ENCODE assay signal across 10 mouse cellular contexts in genomic region chr5:146691745-146692144, GRCm38 (mm10).
A peak's percentile ranks its signal among the peaks of the same experiment; 100 is the strongest.
DNase-seq lines count a peak whose midpoint lies in the region; ATAC-seq and TF ChIP-seq lines count a peak whose summit lies in the region.
"Had no signal": no experiment of that assay in that cellular context is flagged by ENCODE, and none has a peak within 500 bp of the region (broad histone marks: within the 10 kb centered on the region; RNA-seq: fewer than 3 reads in every experiment).

No protein-coding gene starts in this region.

- H3K27ac ChIP-seq in heart, embryonic 16.5 days (ENCODE audit: low read length) = no peak overlapping the region
- H3K27ac ChIP-seq in liver, adult 2 months (replicated peaks; ENCODE audit: insufficient read depth, low read depth, low read length) = peak overlapping the region; percentile 59
- H3K27ac ChIP-seq: embryonic facial prominence, embryonic 15.5 days had no signal

- no peak overlapping the region for H3K4me3 ChIP-seq in heart, embryonic 16.5 days (ENCODE audit: low read length)
- H3K4me3 ChIP-seq in liver, adult 2 months (ENCODE audit: insufficient read depth, low read depth, low read length) = no peak overlapping the region
- H3K4me3 ChIP-seq: embryonic facial prominence, embryonic 15.5 days had no signal

- H3K4me1 ChIP-seq in heart, embryonic 16.5 days (ENCODE audit: control insufficient read depth, insufficient read depth, low read length) = peaks cover 7% of the 10 kb centered on the region
- peaks cover 20% of the 10 kb centered on the region for H3K4me1 ChIP-seq in liver, adult 2 months (ENCODE audit: control insufficient read depth, insufficient read depth, low read length)

- H3K79me2 ChIP-seq in liver, adult 2 months (ENCODE audit: control insufficient read depth, insufficient read depth, low read length) = no peaks in the 10 kb centered on the region

- peak; percentile 59; the same call in 1 of the 2 replicates for ATAC-seq in heart, embryonic 16.5 days (replicated peaks; ENCODE audit: extremely low read depth, insufficient read depth, low FRiP score)

- DNase-seq in heart, adult 8-10 months (ENCODE audit: low spot score) = no peak
- peak; percentile 13 for DNase-seq in urinary bladder, postnatal 14 days (ENCODE audit: low spot score)
- no peak for DNase-seq in urinary bladder, postnatal 36 days (ENCODE audit: low spot score in 2 of 2)
- peak; percentile 43 for DNase-seq in liver, adult 2 months (ENCODE audit: extremely low read depth, low read depth, low spot score)
- no peak for DNase-seq in cerebellum, postnatal 36 days
- DNase-seq in layer of hippocampus, adult 9-10 months (ENCODE audit: low spot score) = no peak
- no peak for DNase-seq in right cerebral cortex, postnatal 10 days (ENCODE audit: low spot score in 2 of 2)
- DNase-seq: right cerebral cortex, postnatal 25 days had no signal

- TF ChIP-seq POLR2A in liver, adult 2 months (IDR thresholded peaks at IDR 0.05; ENCODE audit: extremely low read depth, insufficient read depth, low read length) = no peak

- no peak overlapping the region for H3K4me2 ChIP-seq in heart, embryonic 16.5 days (ENCODE audit: low read depth, low read length)
- H3K4me2 ChIP-seq: embryonic facial prominence, embryonic 15.5 days had no signal

- TF ChIP-seq CTCF in liver, adult 2 months (IDR thresholded peaks at IDR 0.05; ENCODE audit: low read depth, low read length) = peak; percentile 57

- no peaks in the 10 kb centered on the region for H3K36me3 ChIP-seq in heart, embryonic 16.5 days (ENCODE audit: control insufficient read depth, insufficient read depth)
- no peaks in the 10 kb centered on the region for H3K36me3 ChIP-seq in liver, adult 2 months (ENCODE audit: control insufficient read depth, insufficient read depth, low read length)
- H3K36me3 ChIP-seq: embryonic facial prominence, embryonic 15.5 days had no signal

- H3K9ac ChIP-seq in heart, embryonic 16.5 days (ENCODE audit: low read length) = no peak overlapping the region
- H3K9ac ChIP-seq in liver, adult 2 months (ENCODE audit: low read depth, low read length) = no peak overlapping the region
- H3K9ac ChIP-seq: embryonic facial prominence, embryonic 15.5 days had no signal

- H3K27me3 ChIP-seq in heart, embryonic 16.5 days (ENCODE audit: control insufficient read depth, insufficient read depth, low read length) = no peaks in the 10 kb centered on the region
- no peaks in the 10 kb centered on the region for H3K27me3 ChIP-seq in liver, adult 2 months (ENCODE audit: control insufficient read depth, insufficient read depth, low read length)
- H3K27me3 ChIP-seq: embryonic facial prominence, embryonic 15.5 days had no signal

- WGBS in heart, embryonic 16.5 days = 59% methylated on average over 8 of the region's 8 CpGs
- 35% methylated on average over 8 of the region's 8 CpGs for WGBS in liver, adult 2 months

- no peaks in the 10 kb centered on the region for H3K9me3 ChIP-seq in heart, embryonic 16.5 days (replicated peaks; ENCODE audit: control insufficient read depth, low read length)
- H3K9me3 ChIP-seq: embryonic facial prominence, embryonic 15.5 days had no signal

Comparison
In these comparisons a context has a peak if more than half of its experiments do, and no peak if none do; other contexts are left out.
1. DNase-seq: peak in urinary bladder, postnatal 14 days (single experiment) and liver, adult 2 months (single experiment); none in heart, adult 8-10 months (single experiment), urinary bladder, postnatal 36 days (0 of 2), cerebellum, postnatal 36 days (0 of 2), layer of hippocampus, adult 9-10 months (single experiment) and right cerebral cortex, postnatal 10 days (0 of 2).